Mouse (Mus musculus): ENCODE measurements around the gene Khdrbs1. TPM values are rescaled to one million over a fixed set of nuclear protein-coding genes. Genes with fewer than 3 reads are reported as not detected.

The Khdrbs1 gene
- polyA plus RNA-seq, 1 experiment, result 40.4 TPM

- no peak for TF ChIP-seq POLR2A (IDR thresholded peaks at IDR 0.05; ENCODE audit: borderline replicate concordance, control insufficient read depth, low read depth, low read length)
- no peak overlapping the region for H3K27ac ChIP-seq (ENCODE audit: control insufficient read depth, insufficient read depth, low read depth, low read length, poor library complexity)
- WGBS, result 93% methylated on average over 11 of the region's 11 CpGs
- H3K4me1 ChIP-seq (ENCODE audit: control insufficient read depth, insufficient read depth, low read length), result no peaks in the 10 kb centered on the region
- no peak overlapping the region for H3K4me3 ChIP-seq (replicated peaks; ENCODE audit: control insufficient read depth, low read depth, low read length)
Measured at GRCm38 (mm10) chr4:129683901-129684493, 58.1 kb downstream of the Khdrbs1 start.

GRCm38 (mm10) chr4:129681837-129682236, 60.3 kb downstream of the Khdrbs1 start:
- Histone ChIP-seq H3K4me3 (replicated peaks; ENCODE audit: control insufficient read depth, low read depth, low read length) (no peak overlapping the region), H3K27ac (ENCODE audit: control insufficient read depth, insufficient read depth, low read depth, low read length, poor library complexity) (no peak overlapping the region), H3K4me1 (ENCODE audit: control insufficient read depth, insufficient read depth, low read length) (no peaks in the 10 kb centered on the region)
- 88% methylated on average over 11 of the region's 11 CpGs for WGBS
- no peak for TF ChIP-seq POLR2A (IDR thresholded peaks at IDR 0.05; ENCODE audit: borderline replicate concordance, control insufficient read depth, low read depth, low read length)
- no peak for TF ChIP-seq CTCF (IDR thresholded peaks at IDR 0.05; ENCODE audit: control insufficient read depth, insufficient read depth, low read length)

- Histone ChIP-seq H3K4me1 (ENCODE audit: control insufficient read depth, insufficient read depth, low read length) (no peaks in the 10 kb centered on the region), H3K27ac (ENCODE audit: control insufficient read depth, insufficient read depth, low read depth, low read length, poor library complexity) (peak overlapping the region; percentile 95; the same call in 1 of the 2 replicates), H3K4me3 (replicated peaks; ENCODE audit: control insufficient read depth, low read depth, low read length) (peak overlapping the region; percentile 90)
- 2% methylated on average over 10 of the region's 10 CpGs for WGBS
- TF ChIP-seq POLR2A (IDR thresholded peaks at IDR 0.05; ENCODE audit: borderline replicate concordance, control insufficient read depth, low read depth, low read length) (no peak), CTCF (IDR thresholded peaks at IDR 0.05; ENCODE audit: control insufficient read depth, insufficient read depth, low read length) (no peak)
Measured at GRCm38 (mm10) chr4:129672878-129673449, 69.1 kb downstream of the Khdrbs1 start.

- Histone ChIP-seq H3K27ac (ENCODE audit: control insufficient read depth, insufficient read depth, low read depth, low read length, poor library complexity) (peak within 1 kb of the TSS; percentile 95), H3K4me3 (replicated peaks; ENCODE audit: control insufficient read depth, low read depth, low read length) (peak within 1 kb of the TSS; percentile 90), H3K4me1 (ENCODE audit: control insufficient read depth, insufficient read depth, low read length) (no peaks in the 10 kb centered on the region)
- WGBS, result under 1% methylated on average over 65 of the region's 65 CpGs
- no peak for TF ChIP-seq POLR2A (IDR thresholded peaks at IDR 0.05; ENCODE audit: borderline replicate concordance, control insufficient read depth, low read depth, low read length)
- no peak for TF ChIP-seq CTCF (IDR thresholded peaks at IDR 0.05; ENCODE audit: control insufficient read depth, insufficient read depth, low read length)
Measured at GRCm38 (mm10) chr4:129672083-129672877, 69.8 kb downstream of the Khdrbs1 start, which contains the start of gene Kpna6. Kpna6 (minus strand) TSS chr4:129672767.

- Histone ChIP-seq H3K4me3 (replicated peaks; ENCODE audit: control insufficient read depth, low read depth, low read length) (peak overlapping the region; percentile 90), H3K4me1 (ENCODE audit: control insufficient read depth, insufficient read depth, low read length) (no peaks in the 10 kb centered on the region), H3K27ac (ENCODE audit: control insufficient read depth, insufficient read depth, low read depth, low read length, poor library complexity) (peak overlapping the region; percentile 95)
- WGBS, result 4% methylated on average over 12 of the region's 12 CpGs
- TF ChIP-seq CTCF (IDR thresholded peaks at IDR 0.05; ENCODE audit: control insufficient read depth, insufficient read depth, low read length) (peak; percentile 62), POLR2A (IDR thresholded peaks at IDR 0.05; ENCODE audit: borderline replicate concordance, control insufficient read depth, low read depth, low read length) (no peak)
Measured at GRCm38 (mm10) chr4:129671491-129672082, 70.5 kb downstream of the Khdrbs1 start.

- Histone ChIP-seq H3K4me3 (replicated peaks; ENCODE audit: control insufficient read depth, low read depth, low read length) (no peak overlapping the region), H3K4me1 (ENCODE audit: control insufficient read depth, insufficient read depth, low read length) (no peaks in the 10 kb centered on the region), H3K27ac (ENCODE audit: control insufficient read depth, insufficient read depth, low read depth, low read length, poor library complexity) (no peak overlapping the region)
- 82% methylated on average over 3 of the region's 3 CpGs for WGBS
- TF ChIP-seq CTCF (IDR thresholded peaks at IDR 0.05; ENCODE audit: control insufficient read depth, insufficient read depth, low read length) (no peak), POLR2A (IDR thresholded peaks at IDR 0.05; ENCODE audit: borderline replicate concordance, control insufficient read depth, low read depth, low read length) (no peak)
Measured at GRCm38 (mm10) chr4:129662255-129662813, 79.8 kb downstream of the Khdrbs1 start.

- Histone ChIP-seq H3K4me3 (replicated peaks; ENCODE audit: control insufficient read depth, low read depth, low read length) (no peak overlapping the region), H3K27ac (ENCODE audit: control insufficient read depth, insufficient read depth, low read depth, low read length, poor library complexity) (no peak overlapping the region), H3K4me1 (ENCODE audit: control insufficient read depth, insufficient read depth, low read length) (no peaks in the 10 kb centered on the region)
- WGBS, result 87% methylated on average over 3 of the region's 3 CpGs
- TF ChIP-seq CTCF (IDR thresholded peaks at IDR 0.05; ENCODE audit: control insufficient read depth, insufficient read depth, low read length), result no peak
- TF ChIP-seq POLR2A (IDR thresholded peaks at IDR 0.05; ENCODE audit: borderline replicate concordance, control insufficient read depth, low read depth, low read length), result no peak
Measured at GRCm38 (mm10) chr4:129661584-129661983, 80.5 kb downstream of the Khdrbs1 start.

GRCm38 (mm10) chr4:129654770-129655169, 87.3 kb downstream of the Khdrbs1 start:
- WGBS, result 92% methylated on average over 14 of the region's 14 CpGs
- Histone ChIP-seq H3K4me3 (replicated peaks; ENCODE audit: control insufficient read depth, low read depth, low read length) (no peak overlapping the region), H3K4me1 (ENCODE audit: control insufficient read depth, insufficient read depth, low read length) (no peaks in the 10 kb centered on the region), H3K27ac (ENCODE audit: control insufficient read depth, insufficient read depth, low read depth, low read length, poor library complexity) (no peak overlapping the region)
- TF ChIP-seq CTCF (IDR thresholded peaks at IDR 0.05; ENCODE audit: control insufficient read depth, insufficient read depth, low read length), result no peak
- TF ChIP-seq POLR2A (IDR thresholded peaks at IDR 0.05; ENCODE audit: borderline replicate concordance, control insufficient read depth, low read depth, low read length), result no peak

Other genes starting within 250 kb of the Khdrbs1 start
- 14.6 and 53.8 TPM in 2 replicates for gene Marcksl1, start 228.7 kb downstream of the Khdrbs1 start, polyA plus RNA-seq (2011; ENCODE audit: insufficient read depth, insufficient read length, low replicate concordance, missing spikeins)
- gene Hdac1, start 199.6 kb downstream of the Khdrbs1 start, polyA plus RNA-seq (2011; ENCODE audit: insufficient read depth, insufficient read length, low replicate concordance, missing spikeins), result 78.4 and 100 TPM in 2 replicates
- 10.2 and 17.8 TPM in 2 replicates for gene Lck, start 168.7 kb downstream of the Khdrbs1 start, polyA plus RNA-seq (2011; ENCODE audit: insufficient read depth, insufficient read length, low replicate concordance, missing spikeins)
- gene Fam167b, start 163.8 kb downstream of the Khdrbs1 start, polyA plus RNA-seq (2011; ENCODE audit: insufficient read depth, insufficient read length, low replicate concordance, missing spikeins), result 9.0 TPM in 2 replicates
- gene Eif3i, start 141.7 kb downstream of the Khdrbs1 start, polyA plus RNA-seq (2011; ENCODE audit: insufficient read depth, insufficient read length, low replicate concordance, missing spikeins), result 105 and 123 TPM in 2 replicates
- 71.2 and 118 TPM in 2 replicates for gene Tmem234, start 141.6 kb downstream of the Khdrbs1 start, polyA plus RNA-seq (2011; ENCODE audit: insufficient read depth, insufficient read length, low replicate concordance, missing spikeins)
- 3.5 and 12.6 TPM in 2 replicates for gene Dcdc2b, start 128.0 kb downstream of the Khdrbs1 start, polyA plus RNA-seq (2011; ENCODE audit: insufficient read depth, insufficient read length, low replicate concordance, missing spikeins)
- 11.1 and 11.6 TPM in 2 replicates for gene Iqcc, start 123.2 kb downstream of the Khdrbs1 start, polyA plus RNA-seq (2011; ENCODE audit: insufficient read depth, insufficient read length, low replicate concordance, missing spikeins)
- gene Ccdc28b, start 118.4 kb downstream of the Khdrbs1 start, polyA plus RNA-seq (2011; ENCODE audit: insufficient read depth, insufficient read length, low replicate concordance, missing spikeins), result 42.2 and 75.8 TPM in 2 replicates
- 22.8 and 43.7 TPM in 2 replicates for gene Txlna, start 101.2 kb downstream of the Khdrbs1 start, polyA plus RNA-seq (2011; ENCODE audit: insufficient read depth, insufficient read length, low replicate concordance, missing spikeins)
- gene Kpna6, start 69.5 kb downstream of the Khdrbs1 start, polyA plus RNA-seq (2011; ENCODE audit: insufficient read depth, insufficient read length, low replicate concordance, missing spikeins), result 8.6 and 19.2 TPM in 2 replicates
- 3.7 and 9.3 TPM in 2 replicates for gene Tmem39b, start 45.5 kb downstream of the Khdrbs1 start, polyA plus RNA-seq (2011; ENCODE audit: insufficient read depth, insufficient read length, low replicate concordance, missing spikeins)
- 70.4 and 92.1 TPM in 2 replicates for gene Ptp4a2, start 68.9 kb upstream of the Khdrbs1 start, polyA plus RNA-seq (2011; ENCODE audit: insufficient read depth, insufficient read length, low replicate concordance, missing spikeins)
- gene Spocd1, start 186.9 kb upstream of the Khdrbs1 start, polyA plus RNA-seq (2011; ENCODE audit: insufficient read depth, insufficient read length, low replicate concordance, missing spikeins), result not detected in 2 replicates
- gene Adgrb2, start 242.6 kb upstream of the Khdrbs1 start, polyA plus RNA-seq (2011; ENCODE audit: insufficient read depth, insufficient read length, low replicate concordance, missing spikeins), result not detected in 2 replicates